Mouse (Mus musculus): Measurements from ENCODE around the gene Tmed4. TPM values are rescaled to one million over a fixed set of nuclear protein-coding genes. Genes with fewer than 3 reads are reported as not detected.

Tmed4 gene
- total RNA-seq, 2 experiments from 2014 or later = 88.9 to 94.6 TPM

Other genes starting within 250 kb of the Tmed4 start
- 100 to 1,000 TPM; 645 to 685 TPM for gene Camk2b, start 208.5 kb downstream of the Tmed4 start, total RNA-seq (2021)
- gene A730071L15Rik, start 74.8 kb downstream of the Tmed4 start, total RNA-seq (2021) = not detected
- 100 to 1,000 TPM; 124 to 125 TPM for gene Nudcd3, start 74.5 kb downstream of the Tmed4 start, total RNA-seq (2021)
- gene Npc1l1, start 44.7 kb downstream of the Tmed4 start, total RNA-seq (2021) = 1 to 10 TPM; 1.1 TPM
- gene Ddx56, start 7.1 kb downstream of the Tmed4 start, total RNA-seq (2021) = 10 to 100 TPM; 43.9 to 44.4 TPM
- 100 to 1,000 TPM; 240 to 254 TPM for gene Ogdh, start 16.8 kb upstream of the Tmed4 start, total RNA-seq (2021)
- 100 to 1,000 TPM; 215 to 216 TPM for gene Zmiz2, start 114.2 kb upstream of the Tmed4 start, total RNA-seq (2021)
- gene Ppia, start 140.6 kb upstream of the Tmed4 start, total RNA-seq (2021) = 1,000 to 10,000 TPM; 1,922 to 2,079 TPM
- 10 to 100 TPM; 32.3 to 32.6 TPM for gene H2afv, start 169.6 kb upstream of the Tmed4 start, total RNA-seq (2021)
- 100 to 1,000 TPM; 294 to 301 TPM for gene Purb, start 201.0 kb upstream of the Tmed4 start, total RNA-seq (2021)
- 1 to 10 TPM in 1 of 2 experiments, under 1 TPM in 1; 0.32 to 1.3 TPM for gene Myo1g, start 246.1 kb upstream of the Tmed4 start, total RNA-seq (2021)